Mouse (Mus musculus): ENCODE measurements around the gene Pnck.

- TF ChIP-seq EP300 (IDR thresholded peaks at IDR 0.05; ENCODE audit: low read depth) (no peak), CTCF (IDR thresholded peaks at IDR 0.05; ENCODE audit: low read depth) (peak; percentile 77)
Measured at GRCm38 (mm10) chrX:73690917-73691629, 31.2 kb upstream of the Pnck start.
